Mouse (Mus musculus): ENCODE measurements at regions not wholly inside any gene's neighbourhood (a gene's known extent, or its start where the extent isn't known, plus 50 kb on each side); places are given as distances from the start of the nearest gene placed in this dataset.

DNA sequence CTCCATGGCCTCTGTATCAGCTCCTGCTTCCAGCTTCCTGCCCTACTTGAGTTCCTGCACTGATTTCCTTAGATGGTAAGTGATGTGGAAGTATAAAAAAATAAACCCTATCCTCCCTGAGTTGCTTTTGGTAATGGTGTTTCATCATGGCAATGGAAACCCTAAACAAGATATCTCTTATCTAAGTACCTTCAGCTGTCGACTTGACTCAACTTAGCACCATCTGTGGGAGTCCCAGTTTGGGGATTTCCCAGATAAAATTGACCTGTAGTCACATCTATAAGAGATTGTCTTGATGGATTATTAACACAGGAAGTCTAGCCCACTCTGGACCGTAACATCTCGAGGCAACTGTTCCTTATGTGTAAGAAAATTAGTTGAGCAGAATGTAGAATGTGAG lies 570.2 kb upstream of the Gm10306 start:
- H3K4me3 ChIP-seq (ENCODE audit: insufficient read depth, low read length) = no peak overlapping the region
- no peak overlapping the region for H3K27ac ChIP-seq (ENCODE audit: insufficient read depth, low read depth, low read length)
- H3K4me1 ChIP-seq (ENCODE audit: control insufficient read depth, insufficient read depth, low read length) = no peaks in the 10 kb centered on the region
- TF ChIP-seq CTCF (IDR thresholded peaks at IDR 0.05; ENCODE audit: low read depth, low read length) (no peak), POLR2A (IDR thresholded peaks at IDR 0.05; ENCODE audit: borderline replicate concordance, low read depth, low read length) (no peak)

DNA sequence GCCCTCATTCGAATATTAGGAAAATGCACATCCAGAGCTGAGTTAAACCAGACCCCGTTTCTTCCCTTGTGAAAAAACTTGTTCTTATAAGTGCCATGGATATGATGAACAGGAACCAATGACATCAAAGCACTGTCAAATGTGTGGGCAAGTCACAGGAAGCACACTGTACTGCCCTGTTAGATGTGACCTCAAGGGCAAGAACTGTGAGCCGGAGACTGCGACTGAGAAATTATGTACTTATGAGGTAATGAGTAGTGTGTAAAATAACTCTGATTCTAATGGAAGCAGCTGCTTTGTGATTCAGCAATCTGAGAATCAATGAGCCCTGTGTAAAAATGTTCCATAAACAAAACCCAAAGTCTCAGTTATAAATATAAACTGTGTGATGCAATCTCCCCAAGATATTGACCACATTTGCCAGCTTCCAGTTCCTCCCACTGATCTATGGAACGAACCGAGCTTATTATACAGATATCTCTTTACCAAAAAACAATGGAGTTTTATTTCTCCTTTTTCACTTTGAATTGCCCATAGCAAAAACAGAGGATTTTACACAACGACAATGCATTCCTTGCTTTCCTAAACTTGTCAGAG lies 566.0 kb upstream of the Gm10306 start:
- Histone ChIP-seq H3K4me3 (ENCODE audit: insufficient read depth, low read length) (no peak overlapping the region), H3K4me1 (ENCODE audit: control insufficient read depth, insufficient read depth, low read length) (no peaks in the 10 kb centered on the region), H3K27ac (ENCODE audit: insufficient read depth, low read depth, low read length) (no peak overlapping the region)
- TF ChIP-seq POLR2A (IDR thresholded peaks at IDR 0.05; ENCODE audit: borderline replicate concordance, low read depth, low read length) (no peak), CTCF (IDR thresholded peaks at IDR 0.05; ENCODE audit: low read depth, low read length) (no peak)

- no peaks in the 10 kb centered on the region for H3K4me1 ChIP-seq (ENCODE audit: control insufficient read depth, insufficient read depth, low read length)
- H3K27ac ChIP-seq (ENCODE audit: insufficient read depth, low read depth, low read length) = no peak overlapping the region
- H3K4me3 ChIP-seq (ENCODE audit: insufficient read depth, low read length) = no peak overlapping the region
- no peak for TF ChIP-seq POLR2A (IDR thresholded peaks at IDR 0.05; ENCODE audit: borderline replicate concordance, low read depth, low read length)
- no peak for TF ChIP-seq CTCF (IDR thresholded peaks at IDR 0.05; ENCODE audit: low read depth, low read length)
These were observed 550.5 kb upstream of the Gm10306 start for GRCm38 (mm10) chr4:94005818-94006217.

GRCm38 (mm10) chr4:94007088-94007768 lies 549.1 kb upstream of the Gm10306 start:
- Histone ChIP-seq H3K27ac (ENCODE audit: insufficient read depth, low read depth, low read length) (no peak overlapping the region), H3K4me3 (ENCODE audit: insufficient read depth, low read length) (no peak overlapping the region), H3K4me1 (ENCODE audit: control insufficient read depth, insufficient read depth, low read length) (no peaks in the 10 kb centered on the region)
- TF ChIP-seq POLR2A (IDR thresholded peaks at IDR 0.05; ENCODE audit: borderline replicate concordance, low read depth, low read length) (no peak), CTCF (IDR thresholded peaks at IDR 0.05; ENCODE audit: low read depth, low read length) (no peak)

DNA sequence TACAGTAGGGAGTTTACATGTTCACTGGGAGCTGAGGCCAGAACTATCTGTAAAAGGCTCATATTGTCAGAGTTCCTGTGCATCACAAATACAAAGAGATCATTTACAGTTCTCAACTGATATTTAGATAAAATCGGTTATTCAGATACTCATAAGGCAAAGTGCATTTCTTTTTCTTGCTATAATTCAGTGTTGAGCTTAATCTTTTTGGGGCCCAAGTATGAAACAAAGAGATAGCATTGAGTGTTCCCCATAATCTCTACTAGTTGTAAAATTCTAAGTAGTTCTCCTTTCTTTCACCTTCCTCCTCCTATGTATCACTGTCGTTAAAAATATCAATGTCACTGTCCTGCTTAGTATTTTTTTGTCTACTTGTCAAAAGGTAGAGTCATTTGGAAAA lies 540.6 kb upstream of the Gm10306 start:
- TF ChIP-seq CTCF (IDR thresholded peaks at IDR 0.05; ENCODE audit: low read depth, low read length) (no peak), POLR2A (IDR thresholded peaks at IDR 0.05; ENCODE audit: borderline replicate concordance, low read depth, low read length) (no peak)
- no peaks in the 10 kb centered on the region for H3K4me1 ChIP-seq (ENCODE audit: control insufficient read depth, insufficient read depth, low read length)
- no peak overlapping the region for H3K27ac ChIP-seq (ENCODE audit: insufficient read depth, low read depth, low read length)
- no peak overlapping the region for H3K4me3 ChIP-seq (ENCODE audit: insufficient read depth, low read length)

- no peak overlapping the region for H3K27ac ChIP-seq (ENCODE audit: insufficient read depth, low read depth, low read length)
- no peaks in the 10 kb centered on the region for H3K4me1 ChIP-seq (ENCODE audit: control insufficient read depth, insufficient read depth, low read length)
- TF ChIP-seq POLR2A (IDR thresholded peaks at IDR 0.05; ENCODE audit: borderline replicate concordance, low read depth, low read length) (no peak), CTCF (IDR thresholded peaks at IDR 0.05; ENCODE audit: low read depth, low read length) (no peak)
- H3K4me3 ChIP-seq (ENCODE audit: insufficient read depth, low read length) = no peak overlapping the region
These were observed 538.6 kb upstream of the Gm10306 start for GRCm38 (mm10) chr4:94017702-94018101.

DNA sequence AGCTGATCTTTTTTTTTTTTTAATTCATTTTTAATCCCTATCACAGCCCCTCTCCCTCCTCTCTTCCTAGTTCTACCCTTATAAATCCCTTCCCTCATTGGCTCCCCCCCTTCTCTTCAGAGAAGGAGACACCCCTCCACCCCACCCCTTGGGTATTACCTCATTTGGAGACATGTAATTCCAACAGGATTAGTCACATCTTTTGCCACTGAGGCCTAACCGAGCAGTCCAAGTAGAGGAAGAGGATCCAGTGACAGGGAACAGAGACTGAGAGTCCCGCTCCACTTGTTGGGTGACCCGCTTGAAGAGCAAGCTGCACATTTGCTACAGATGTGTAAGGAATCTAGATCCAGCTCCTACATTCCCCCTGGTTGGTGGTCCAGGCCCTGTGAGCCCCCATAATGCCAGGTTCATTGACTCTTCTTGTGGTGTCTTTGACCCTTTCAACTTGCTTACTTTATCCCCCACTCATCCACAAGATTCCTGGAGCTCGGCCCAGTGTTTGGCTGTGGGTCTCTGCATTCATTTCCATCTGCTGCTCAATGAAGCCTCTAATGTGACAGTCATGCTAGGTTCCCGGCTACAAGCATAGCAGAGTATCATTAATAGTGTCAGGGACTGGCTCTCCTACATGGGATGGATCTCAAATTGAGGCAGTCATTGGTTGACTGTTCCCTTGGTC lies 506.6 kb upstream of the Gm10306 start:
- Histone ChIP-seq H3K27ac (ENCODE audit: insufficient read depth, low read depth, low read length) (no peak overlapping the region), H3K4me3 (ENCODE audit: insufficient read depth, low read length) (no peak overlapping the region), H3K4me1 (ENCODE audit: control insufficient read depth, insufficient read depth, low read length) (no peaks in the 10 kb centered on the region)
- TF ChIP-seq CTCF (IDR thresholded peaks at IDR 0.05; ENCODE audit: low read depth, low read length) (no peak), POLR2A (IDR thresholded peaks at IDR 0.05; ENCODE audit: borderline replicate concordance, low read depth, low read length) (no peak)

GRCm38 (mm10) chr4:94052249-94053162 lies 503.8 kb upstream of the Gm10306 start:
- H3K27ac ChIP-seq (ENCODE audit: insufficient read depth, low read depth, low read length) = no peak overlapping the region
- H3K4me3 ChIP-seq (ENCODE audit: insufficient read depth, low read length) = no peak overlapping the region

GRCm38 (mm10) chr4:94073178-94073870 lies 483.0 kb upstream of the Gm10306 start:
- H3K4me3 ChIP-seq (ENCODE audit: insufficient read depth, low read length) = no peak overlapping the region
- H3K27ac ChIP-seq (ENCODE audit: insufficient read depth, low read depth, low read length) = no peak overlapping the region
- no peaks in the 10 kb centered on the region for H3K4me1 ChIP-seq (ENCODE audit: control insufficient read depth, insufficient read depth, low read length)
- TF ChIP-seq POLR2A (IDR thresholded peaks at IDR 0.05; ENCODE audit: borderline replicate concordance, low read depth, low read length) (no peak), CTCF (IDR thresholded peaks at IDR 0.05; ENCODE audit: low read depth, low read length) (no peak)

More at GRCm38 (mm10) chr4:94052249-94053162, 503.8 kb upstream of the Gm10306 start:
- no peaks in the 10 kb centered on the region for H3K4me1 ChIP-seq (ENCODE audit: control insufficient read depth, insufficient read depth, low read length)
- TF ChIP-seq CTCF (IDR thresholded peaks at IDR 0.05; ENCODE audit: low read depth, low read length) (no peak), POLR2A (IDR thresholded peaks at IDR 0.05; ENCODE audit: borderline replicate concordance, low read depth, low read length) (no peak)
